8 mouse cellular contexts compared by ENCODE assay signal in the genomic region with DNA sequence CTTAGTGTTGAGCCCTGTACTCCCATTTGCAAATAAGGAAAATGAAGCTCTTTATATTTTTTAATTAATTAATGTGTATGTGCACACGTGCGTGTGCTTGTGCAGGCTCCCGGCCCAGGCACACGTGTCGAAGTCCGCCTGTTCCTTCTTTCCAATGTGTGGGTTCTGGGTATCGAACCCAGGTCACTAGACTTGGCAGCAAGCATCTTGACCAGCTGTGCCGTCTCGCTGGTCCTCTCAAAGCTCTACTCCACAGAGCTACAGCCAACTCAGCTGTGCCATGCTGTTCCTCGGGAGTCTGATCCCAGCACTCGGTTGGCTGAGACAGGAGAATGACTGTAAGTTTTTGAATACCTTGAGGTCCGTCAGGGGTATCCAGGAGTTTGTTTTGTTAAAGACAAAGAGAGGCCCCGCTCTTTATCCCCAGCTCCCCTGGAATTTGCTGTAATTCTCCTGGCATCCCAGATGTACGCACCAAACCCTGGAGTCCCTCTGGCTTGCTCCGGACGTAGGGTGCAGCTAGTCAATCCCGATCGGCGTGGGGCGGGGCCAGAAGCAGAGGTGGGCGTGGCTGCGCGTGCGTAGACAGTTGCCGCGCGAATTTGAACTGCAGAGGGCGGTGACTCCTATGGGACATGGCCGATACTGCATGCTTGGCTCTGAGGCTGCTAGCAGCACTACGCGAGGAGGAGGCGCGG. TPM values are rescaled to one million over a fixed set of nuclear protein-coding genes. Genes with fewer than 3 reads are reported as not detected.
DNase-seq lines count a peak whose midpoint lies in the region; ATAC-seq and TF ChIP-seq lines count a peak whose summit lies in the region.

A gene (plus strand): TSS at position 610 of the 698 bp plus-strand sequence.

- peak; percentile 98 for DNase-seq in 3134 (ENCODE audit: extremely low read depth, insufficient read length, low spot score)
- DNase-seq in adrenal gland, postnatal 36 days = peak; percentile 95 to 97
- peak; percentile 97 for DNase-seq in heart, adult 8-10 months (ENCODE audit: low spot score)
- DNase-seq in kidney, adult 9 months = peak; percentile 98
- DNase-seq in limb, embryonic 14.5 days (ENCODE audit: low spot score) = peak; percentile 93
- peak; percentile 91 for DNase-seq in midbrain, postnatal 0 days (ENCODE audit: low spot score)
- peak; percentile 98 to 99 for DNase-seq in spleen, postnatal 14 days (ENCODE audit: low spot score in 2 of 2)

- H3K36me3 ChIP-seq in embryonic facial prominence, embryonic 13.5 days = peaks cover 47% of the 10 kb centered on the region
- peaks cover 32% of the 10 kb centered on the region for H3K36me3 ChIP-seq in limb, embryonic 14.5 days (ENCODE audit: control insufficient read depth, insufficient read depth, low read length)
- H3K36me3 ChIP-seq in midbrain, postnatal 0 days (ENCODE audit: insufficient read depth, low read length) = no peaks in the 10 kb centered on the region

- peaks cover 22% of the 10 kb centered on the region for H3K4me1 ChIP-seq in embryonic facial prominence, embryonic 13.5 days
- H3K4me1 ChIP-seq in limb, embryonic 14.5 days (ENCODE audit: control insufficient read depth, insufficient read depth, low read length) = peaks cover 7% of the 10 kb centered on the region
- no peaks in the 10 kb centered on the region for H3K4me1 ChIP-seq in midbrain, postnatal 0 days (ENCODE audit: insufficient read depth, low read length)

- TF ChIP-seq CTCF in midbrain, postnatal 0 days (IDR thresholded peaks at IDR 0.05) = peak; percentile 72

- peak; percentile 35; the same call in 1 of the 2 replicates for TF ChIP-seq POLR2A in limb, embryonic 14.5 days (IDR thresholded peaks at IDR 0.05; ENCODE audit: borderline replicate concordance, extremely low read depth, insufficient read depth, insufficient read length)

- H3K9me3 ChIP-seq in embryonic facial prominence, embryonic 13.5 days = no peaks in the 10 kb centered on the region
- no peaks in the 10 kb centered on the region for H3K9me3 ChIP-seq in limb, embryonic 14.5 days (ENCODE audit: control insufficient read depth, low read length)
- no peaks in the 10 kb centered on the region for H3K9me3 ChIP-seq in midbrain, postnatal 0 days (ENCODE audit: low read length)

- peak; percentile 84 for ATAC-seq in embryonic facial prominence, embryonic 13.5 days (ENCODE audit: insufficient number of reproducible peaks, insufficient read depth, low FRiP score, low TSS enrichment, low read depth)
- peak; percentile 93 for ATAC-seq in limb, embryonic 14.5 days (ENCODE audit: low FRiP score, low read depth)
- peak; percentile 91 for ATAC-seq in midbrain, postnatal 0 days (ENCODE audit: low FRiP score)

- peak within 1 kb of the TSS; percentile 96 for H3K4me2 ChIP-seq in embryonic facial prominence, embryonic 13.5 days
- peak within 1 kb of the TSS; percentile 95 for H3K4me2 ChIP-seq in limb, embryonic 14.5 days (replicated peaks; ENCODE audit: low read depth, low read length, severe bottlenecking)
- H3K4me2 ChIP-seq in midbrain, postnatal 0 days (ENCODE audit: low read depth, low read length, poor library complexity, severe bottlenecking) = peak within 1 kb of the TSS; percentile 90

- peak within 1 kb of the TSS; percentile 69 for H3K4me3 ChIP-seq in embryonic facial prominence, embryonic 13.5 days
- peak within 1 kb of the TSS; percentile 62 for H3K4me3 ChIP-seq in limb, embryonic 14.5 days (replicated peaks; ENCODE audit: low read length)
- peak within 1 kb of the TSS; percentile 36 for H3K4me3 ChIP-seq in midbrain, postnatal 0 days (ENCODE audit: low read depth, low read length)

- no peaks in the 10 kb centered on the region for H3K27me3 ChIP-seq in embryonic facial prominence, embryonic 13.5 days
- H3K27me3 ChIP-seq in limb, embryonic 14.5 days (ENCODE audit: control insufficient read depth, insufficient read depth, low read length) = no peaks in the 10 kb centered on the region
- no peaks in the 10 kb centered on the region for H3K27me3 ChIP-seq in midbrain, postnatal 0 days (ENCODE audit: insufficient read depth, low read length)

- 17% methylated on average over 33 of the region's 33 CpGs for WGBS in embryonic facial prominence, embryonic 13.5 days
- 18% methylated on average over 32 of the region's 33 CpGs for WGBS in limb, embryonic 14.5 days
- WGBS in midbrain, postnatal 0 days = 16% methylated on average over 33 of the region's 33 CpGs

- H3K27ac ChIP-seq in embryonic facial prominence, embryonic 13.5 days = peak within 1 kb of the TSS; percentile 51; the same call in 1 of the 2 replicates
- 0 out of 2 replicates have a peak within 1 kb of the TSS, but pooled peaks have one; percentile 46 for H3K27ac ChIP-seq in limb, embryonic 14.5 days (replicated peaks; ENCODE audit: low read depth, low read length)
- H3K27ac ChIP-seq in midbrain, postnatal 0 days (ENCODE audit: low read depth, low read length) = no peak within 1 kb of the TSS

- H3K9ac ChIP-seq in embryonic facial prominence, embryonic 13.5 days = peak within 1 kb of the TSS; percentile 84
- H3K9ac ChIP-seq in limb, embryonic 14.5 days (ENCODE audit: low read depth, low read length, severe bottlenecking) = peak within 1 kb of the TSS; percentile 61
- no peak within 1 kb of the TSS for H3K9ac ChIP-seq in midbrain, postnatal 0 days (replicated peaks; ENCODE audit: low read length, poor library complexity, severe bottlenecking)

RNA-seq across cellular contexts. Expression of the gene that starts here (rescaled TPM):
- 1 to 10 TPM; 1.1 to 1.4 TPM for total RNA-seq in adrenal gland, postnatal 36 days (2021)
- 44.4 and 45.0 TPM in 2 replicates for polyA plus RNA-seq in embryonic facial prominence, embryonic 13.5 days (2015; fragmentation: Nextera tagmentation; extraction: Ambion mirVana)
- total RNA-seq in heart, adult 8-10 months (2022) = under 1 TPM in 1 of 4 experiments, not detected in 3; 0.11 TPM
- 60.7 and 70.5 TPM in 2 replicates for polyA plus RNA-seq in limb, embryonic 14.5 days (2012; rRNA removed)
- 17.0 and 21.8 TPM in 2 replicates for polyA plus RNA-seq in limb, embryonic 14.5 days (2014; fragmentation: Nextera tagmentation; extraction: Ambion mirVana)
- total RNA-seq in midbrain, postnatal 0 days (2014; rRNA removed) = 1.2 and 2.2 TPM in 2 replicates
- polyA plus RNA-seq in midbrain, postnatal 0 days (2015; fragmentation: Nextera tagmentation; extraction: Ambion mirVana) = 1.1 and 1.2 TPM in 2 replicates

Comparison
In these comparisons a context has a peak if more than half of its experiments do, and no peak if none do; other contexts are left out.
1. Peak in DNase-seq in heart, adult 8-10 months; RNA of the gene not detected or under 1 TPM.